Mouse (Mus musculus) kidney, adult 10 weeks (tissue): ENCODE data around the gene Bcap29. TPM values are rescaled to one million over a fixed set of nuclear protein-coding genes. Genes with fewer than 3 reads are reported as not detected.

Experiments used
- polyA plus RNA-seq: library from polyadenylated mRNA; stranded (reverse); fragments of 350-450 nt; fragmentation: Illumina TruSeq; extraction: RNeasy Lipid Tissue Mini Kit (QIAGEN cat#74804); gene quantifications from one replicate; pipeline ENCODE4 v1.2.3, GENCODE M21; 2014; ENCODE audit warnings: low read depth, low replicate concordance

The Bcap29 gene
- polyA plus RNA-seq = 93.1 TPM

DNA sequence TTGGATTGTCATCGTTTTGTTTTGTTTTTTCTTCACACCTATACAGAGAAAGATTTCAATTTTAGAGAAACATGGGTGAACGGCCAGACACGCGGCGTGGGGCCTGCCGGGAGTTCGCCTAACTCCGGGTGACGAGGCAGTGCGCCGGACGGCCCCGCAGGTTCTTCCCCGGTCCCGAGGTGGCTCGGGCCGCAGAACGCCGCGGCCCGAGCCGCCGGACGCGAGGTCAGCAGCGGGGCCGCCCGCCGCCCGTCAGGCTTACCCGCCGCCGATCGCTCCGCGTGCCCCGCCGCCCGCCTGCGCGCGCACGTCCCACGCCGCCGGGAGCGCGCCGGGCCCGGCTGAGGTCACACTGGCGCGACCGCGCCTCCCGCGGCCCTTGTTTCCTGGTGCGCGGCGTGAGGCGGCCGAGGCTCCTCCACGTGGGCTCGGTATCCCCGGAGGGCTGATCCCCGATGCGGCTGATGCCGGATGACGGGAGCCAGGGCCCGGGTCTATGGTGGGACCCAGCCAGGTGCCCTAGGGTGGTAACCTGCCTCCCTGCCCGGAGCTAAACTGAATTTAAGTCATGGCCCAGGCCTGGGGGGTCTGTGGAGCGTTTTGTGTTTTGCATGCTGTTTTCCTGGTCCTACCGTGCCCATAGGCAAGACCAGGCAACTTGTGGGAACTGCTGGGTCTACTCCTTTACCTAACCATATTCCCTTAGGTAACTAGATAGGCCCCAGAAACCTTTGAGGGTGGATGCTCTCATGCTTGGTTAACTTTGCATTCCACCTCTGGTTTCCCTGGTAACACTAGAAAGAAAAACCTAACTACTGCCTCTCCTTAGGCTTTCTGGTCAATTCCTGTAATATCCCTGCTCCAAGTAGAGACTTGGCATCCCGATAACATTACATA is at the start of gene Bcap29:
TSS of gene Bcap29 (minus strand) at position 316 of the 897 bp plus-strand sequence.

DNA sequence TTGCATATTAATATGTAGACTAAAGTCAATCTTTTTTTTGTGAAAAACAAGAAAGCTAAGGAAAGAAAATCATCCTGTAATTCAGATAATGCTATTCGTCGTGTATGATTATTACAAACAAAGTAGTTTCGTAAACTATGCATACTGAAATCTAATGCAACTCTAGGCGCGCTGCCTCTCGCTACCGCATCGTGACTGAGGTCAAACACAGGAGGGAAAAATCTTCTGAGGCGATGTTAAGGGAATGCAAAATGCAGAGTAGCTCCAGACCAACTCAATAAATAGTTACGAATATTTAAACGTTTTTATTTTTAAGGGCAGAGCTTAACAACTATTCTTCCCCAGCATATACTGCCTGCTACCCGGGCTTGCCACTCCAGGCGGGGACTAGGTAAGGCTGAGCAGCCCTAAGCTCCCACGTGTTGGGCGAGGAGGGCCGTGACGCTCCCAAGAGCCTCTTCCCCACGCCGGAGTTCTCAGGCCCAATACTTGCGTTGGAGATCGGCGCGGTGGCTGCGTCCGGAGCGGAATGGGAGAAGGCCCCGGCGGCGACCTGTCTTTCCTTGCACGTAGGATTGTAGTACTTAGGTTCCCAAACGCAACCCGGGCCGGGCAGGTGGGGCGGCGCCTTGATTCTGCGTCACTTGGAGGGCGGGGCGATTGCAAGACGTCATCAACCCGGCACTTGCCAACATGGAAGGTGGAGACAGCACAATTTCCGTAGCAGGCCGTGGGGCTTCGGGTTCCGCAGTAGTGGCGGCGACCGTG is 19.9 kb upstream of the Bcap29 start, which contains the start of the genes Dus4l and Cog5:
TSS of gene Dus4l (minus strand) at position 630 of the 768 bp plus-strand sequence.
TSS of gene Cog5 (plus strand) at position 673 of the 768 bp plus-strand sequence.

Other genes starting within 250 kb of the Bcap29 start
- 0.20 TPM for gene Slc26a3, start 243.8 kb downstream of the Bcap29 start, polyA plus RNA-seq
- gene Cbll1, start 135.0 kb downstream of the Bcap29 start, polyA plus RNA-seq = 19.8 TPM
- gene Slc26a4, start 74.7 kb downstream of the Bcap29 start, polyA plus RNA-seq = 59.4 TPM
- gene Dus4l, start 20.2 kb upstream of the Bcap29 start, polyA plus RNA-seq = 11.9 TPM
- 62.7 TPM for gene Cog5, start 20.2 kb upstream of the Bcap29 start, polyA plus RNA-seq
- gene Gpr22, start 79.3 kb upstream of the Bcap29 start, polyA plus RNA-seq = 0.40 TPM